Mouse (Mus musculus): ENCODE data around the gene Cacng3. TPM values are rescaled to one million over a fixed set of nuclear protein-coding genes. Genes with fewer than 3 reads are reported as not detected.

Cacng3 gene
- polyA plus RNA-seq, 1 experiment = not detected

- Histone ChIP-seq H3K27me3 (ENCODE audit: control insufficient read depth) (no peaks in the 10 kb centered on the region), H3K9me3 (ENCODE audit: control insufficient read depth, low read length) (no peaks in the 10 kb centered on the region), H3K4me3 (replicated peaks) (no peak overlapping the region), H3K36me3 (ENCODE audit: control insufficient read depth) (no peaks in the 10 kb centered on the region), H3K4me1 (ENCODE audit: control insufficient read depth) (no peaks in the 10 kb centered on the region)
- TF ChIP-seq GATA1 (IDR thresholded peaks at IDR 0.05; ENCODE audit: low read length) = no peak
These were observed 124.8 kb downstream of the Cacng3 start for GRCm38 (mm10) chr7:122795140-122795539.

GRCm38 (mm10) chr7:122800821-122801220, 130.5 kb downstream of the Cacng3 start:
- Histone ChIP-seq H3K36me3 (ENCODE audit: control insufficient read depth) (no peaks in the 10 kb centered on the region), H3K9me3 (ENCODE audit: control insufficient read depth, low read length) (no peaks in the 10 kb centered on the region)
- no peak for TF ChIP-seq GATA1 (IDR thresholded peaks at IDR 0.05; ENCODE audit: low read length)
- no peak for TF ChIP-seq TAL1 (IDR thresholded peaks at IDR 0.05; ENCODE audit: low read length)

DNA sequence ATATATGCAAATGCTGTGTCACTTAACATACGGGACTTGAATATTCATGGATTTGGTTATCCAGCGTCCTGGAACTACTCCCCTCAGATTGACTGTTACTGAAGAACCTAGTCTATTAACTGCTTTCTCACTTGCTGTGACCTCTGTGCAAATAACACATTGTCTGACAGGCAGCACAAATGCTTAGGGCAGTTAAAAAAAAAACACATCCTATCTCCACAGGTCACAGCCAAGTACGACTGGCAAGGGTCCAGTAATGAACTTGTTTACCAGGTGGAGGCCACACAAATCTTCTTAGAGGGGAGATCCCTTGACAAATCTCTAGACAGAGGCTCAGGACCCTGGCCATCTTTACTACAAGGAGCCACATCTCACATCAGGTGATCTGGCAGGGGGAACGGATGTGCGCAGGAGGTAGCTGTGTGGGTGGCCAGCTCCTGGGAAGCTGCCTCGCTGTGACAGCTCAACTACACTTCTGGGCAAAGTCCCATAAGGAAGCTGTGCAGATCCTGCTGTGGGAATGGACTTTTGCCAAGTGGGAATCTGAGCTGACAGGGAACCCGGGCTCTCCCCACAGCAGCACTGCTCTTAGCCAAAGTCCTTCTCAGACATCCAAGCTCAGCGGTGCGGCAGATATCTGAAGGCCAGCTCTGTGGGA, 133.7 kb downstream of the Cacng3 start:
- Histone ChIP-seq H3K4me3 (replicated peaks) (no peak overlapping the region), H3K9me3 (ENCODE audit: control insufficient read depth, low read length) (no peaks in the 10 kb centered on the region)

More at GRCm38 (mm10) chr7:122800821-122801220, 130.5 kb downstream of the Cacng3 start:
- no peak overlapping the region for H3K4me3 ChIP-seq (replicated peaks)
- no peaks in the 10 kb centered on the region for H3K27me3 ChIP-seq (ENCODE audit: control insufficient read depth)
- no peaks in the 10 kb centered on the region for H3K4me1 ChIP-seq (ENCODE audit: control insufficient read depth)

GRCm38 (mm10) chr7:122806531-122806930, 136.2 kb downstream of the Cacng3 start:
- TF ChIP-seq TAL1 (IDR thresholded peaks at IDR 0.05; ENCODE audit: low read length) = no peak
- TF ChIP-seq GATA1 (IDR thresholded peaks at IDR 0.05; ENCODE audit: low read length) = no peak
- Histone ChIP-seq H3K4me1 (ENCODE audit: control insufficient read depth) (no peaks in the 10 kb centered on the region), H3K9me3 (ENCODE audit: control insufficient read depth, low read length) (no peaks in the 10 kb centered on the region), H3K4me3 (replicated peaks) (no peak overlapping the region), H3K27me3 (ENCODE audit: control insufficient read depth) (no peaks in the 10 kb centered on the region), H3K36me3 (ENCODE audit: control insufficient read depth) (no peaks in the 10 kb centered on the region)

More for the DNA sequence above, 133.7 kb downstream of the Cacng3 start:
- no peaks in the 10 kb centered on the region for H3K36me3 ChIP-seq (ENCODE audit: control insufficient read depth)
- no peaks in the 10 kb centered on the region for H3K27me3 ChIP-seq (ENCODE audit: control insufficient read depth)
- no peak for TF ChIP-seq GATA1 (IDR thresholded peaks at IDR 0.05; ENCODE audit: low read length)
- no peak for TF ChIP-seq TAL1 (IDR thresholded peaks at IDR 0.05; ENCODE audit: low read length)
- no peaks in the 10 kb centered on the region for H3K4me1 ChIP-seq (ENCODE audit: control insufficient read depth)

- H3K4me1 ChIP-seq (ENCODE audit: control insufficient read depth) = no peaks in the 10 kb centered on the region
- H3K27me3 ChIP-seq (ENCODE audit: control insufficient read depth) = no peaks in the 10 kb centered on the region
- no peak overlapping the region for H3K4me3 ChIP-seq (replicated peaks)
- H3K9me3 ChIP-seq (ENCODE audit: control insufficient read depth, low read length) = no peaks in the 10 kb centered on the region
- no peaks in the 10 kb centered on the region for H3K36me3 ChIP-seq (ENCODE audit: control insufficient read depth)
- TF ChIP-seq TAL1 (IDR thresholded peaks at IDR 0.05; ENCODE audit: low read length) = no peak
- TF ChIP-seq GATA1 (IDR thresholded peaks at IDR 0.05; ENCODE audit: low read length) = no peak
These were observed 143.4 kb downstream of the Cacng3 start for GRCm38 (mm10) chr7:122813724-122814123.

DNA sequence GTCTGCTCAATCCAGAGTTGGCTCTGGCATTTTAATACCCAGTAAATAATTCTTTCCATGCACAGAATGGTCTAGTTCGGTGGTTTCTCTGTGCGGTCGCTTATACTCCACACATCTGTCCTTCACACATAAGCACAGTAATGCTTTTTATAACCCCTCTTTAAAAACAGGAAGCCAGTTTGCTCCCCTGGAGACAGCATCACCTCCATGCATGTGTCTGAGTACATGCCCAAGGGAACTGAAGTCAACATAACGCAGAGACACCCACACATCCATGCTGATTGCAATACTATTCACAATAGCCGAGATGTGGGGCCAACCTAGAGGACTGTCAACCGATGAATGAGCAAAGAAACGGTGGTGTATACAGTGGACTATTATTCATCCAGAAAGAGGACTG, 147.3 kb downstream of the Cacng3 start:
- H3K27me3 ChIP-seq (ENCODE audit: control insufficient read depth) = no peaks in the 10 kb centered on the region
- TF ChIP-seq TAL1 (IDR thresholded peaks at IDR 0.05; ENCODE audit: low read length) = no peak
- no peak for TF ChIP-seq GATA1 (IDR thresholded peaks at IDR 0.05; ENCODE audit: low read length)
- no peaks in the 10 kb centered on the region for H3K4me1 ChIP-seq (ENCODE audit: control insufficient read depth)
- H3K9me3 ChIP-seq (ENCODE audit: control insufficient read depth, low read length) = no peaks in the 10 kb centered on the region
- no peak overlapping the region for H3K4me3 ChIP-seq (replicated peaks)
- no peaks in the 10 kb centered on the region for H3K36me3 ChIP-seq (ENCODE audit: control insufficient read depth)

Data from erythroblast, embryonic 14.5 days (primary cell).